Mouse (Mus musculus): ENCODE results near the gene Herc4. TPM values are rescaled to one million over a fixed set of nuclear protein-coding genes. Genes with fewer than 3 reads are reported as not detected.
"Not testable (repeated sequence)": the region's sequence is repeated elsewhere in the genome, so short reads cannot be mapped to it uniquely, and the experiment has no call there.

The Herc4 gene
- polyA plus RNA-seq, 1 experiment from 2014 or later: 43.5 TPM

DNA sequence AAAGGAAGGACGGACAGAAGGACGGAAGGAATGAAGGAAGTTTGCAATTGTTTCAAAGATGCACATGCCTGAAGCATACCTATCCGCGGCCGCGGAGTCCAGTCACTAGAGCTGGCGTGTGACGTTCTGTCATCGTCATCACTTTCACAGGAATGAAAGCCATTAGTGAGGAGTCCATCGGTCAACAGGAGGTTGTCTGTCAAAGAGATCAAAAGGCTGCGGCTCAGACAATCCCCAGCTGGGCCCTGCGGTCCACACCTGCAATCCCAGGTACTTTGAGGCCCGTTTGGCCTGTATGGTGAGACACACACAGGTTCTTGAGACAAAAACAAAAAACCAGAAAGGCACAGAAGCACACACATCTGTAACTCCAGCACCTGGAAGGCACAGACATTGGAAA, 93.3 kb downstream of the Herc4 start:
- peak overlapping the region; percentile 83 for H3K4me3 ChIP-seq
- no peak overlapping the region for H3K27ac ChIP-seq (replicated peaks)
- ATAC-seq (ENCODE audit: low FRiP score, low read depth): no peak
- H3K9ac ChIP-seq (replicated peaks): peak overlapping the region; percentile 39
- peaks cover 5% of the 10 kb centered on the region; the same call in 1 of the 2 replicates for H3K27me3 ChIP-seq
- peaks cover 21% of the 10 kb centered on the region for H3K4me1 ChIP-seq
- peak overlapping the region; percentile 71 for H3K4me2 ChIP-seq (replicated peaks)
- H3K9me3 ChIP-seq: no peaks in the 10 kb centered on the region
- WGBS: 64% methylated on average over 13 of the region's 13 CpGs
- peaks cover 25% of the 10 kb centered on the region for H3K36me3 ChIP-seq

DNA sequence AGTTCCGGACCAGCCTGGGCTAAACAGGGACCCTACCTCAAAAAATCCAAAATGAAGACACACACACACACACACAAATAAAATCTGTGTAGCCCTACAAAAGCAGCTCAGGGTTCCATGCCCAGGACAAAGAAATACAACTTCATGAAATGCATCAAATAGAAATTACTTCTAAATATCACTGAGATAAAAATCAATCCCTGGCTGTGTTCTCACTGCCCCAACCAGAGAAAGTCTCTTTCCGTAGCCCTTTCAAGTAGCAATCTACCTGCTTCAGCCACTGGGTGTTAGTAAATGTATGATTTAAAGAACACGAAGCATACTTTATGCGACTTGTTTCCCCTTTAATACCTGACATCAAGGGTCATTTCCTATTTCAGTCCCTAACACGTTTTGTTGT, 93.7 kb downstream of the Herc4 start:
- ATAC-seq (ENCODE audit: low FRiP score, low read depth): no peak
- Histone ChIP-seq H3K36me3 (peaks cover 24% of the 10 kb centered on the region), H3K4me1 (peaks cover 21% of the 10 kb centered on the region), H3K4me2 (replicated peaks) (peak overlapping the region; percentile 71), H3K9ac (replicated peaks) (peak overlapping the region; percentile 39), H3K9me3 (no peaks in the 10 kb centered on the region), H3K27ac (replicated peaks) (no peak overlapping the region), H3K4me3 (peak overlapping the region; percentile 83), H3K27me3 (peaks cover 5% of the 10 kb centered on the region; the same call in 1 of the 2 replicates)
- 40% methylated on average over 5 of the region's 5 CpGs for WGBS

GRCm38 (mm10) chr10:63337951-63338836, 94.6 kb downstream of the Herc4 start:
- 2% methylated on average over 68 of the region's 113 CpGs for WGBS
- Histone ChIP-seq H3K27me3 (peaks cover 5% of the 10 kb centered on the region; the same call in 1 of the 2 replicates), H3K9ac (replicated peaks) (peak overlapping the region; percentile 94), H3K27ac (replicated peaks) (peak overlapping the region; percentile 91), H3K4me3 (peak overlapping the region; percentile 83), H3K4me2 (replicated peaks) (peak overlapping the region; percentile 71), H3K9me3 (no peaks in the 10 kb centered on the region), H3K4me1 (peaks cover 21% of the 10 kb centered on the region), H3K36me3 (peaks cover 15% of the 10 kb centered on the region)
- ATAC-seq (ENCODE audit: low FRiP score, low read depth): peak; percentile 86

DNA sequence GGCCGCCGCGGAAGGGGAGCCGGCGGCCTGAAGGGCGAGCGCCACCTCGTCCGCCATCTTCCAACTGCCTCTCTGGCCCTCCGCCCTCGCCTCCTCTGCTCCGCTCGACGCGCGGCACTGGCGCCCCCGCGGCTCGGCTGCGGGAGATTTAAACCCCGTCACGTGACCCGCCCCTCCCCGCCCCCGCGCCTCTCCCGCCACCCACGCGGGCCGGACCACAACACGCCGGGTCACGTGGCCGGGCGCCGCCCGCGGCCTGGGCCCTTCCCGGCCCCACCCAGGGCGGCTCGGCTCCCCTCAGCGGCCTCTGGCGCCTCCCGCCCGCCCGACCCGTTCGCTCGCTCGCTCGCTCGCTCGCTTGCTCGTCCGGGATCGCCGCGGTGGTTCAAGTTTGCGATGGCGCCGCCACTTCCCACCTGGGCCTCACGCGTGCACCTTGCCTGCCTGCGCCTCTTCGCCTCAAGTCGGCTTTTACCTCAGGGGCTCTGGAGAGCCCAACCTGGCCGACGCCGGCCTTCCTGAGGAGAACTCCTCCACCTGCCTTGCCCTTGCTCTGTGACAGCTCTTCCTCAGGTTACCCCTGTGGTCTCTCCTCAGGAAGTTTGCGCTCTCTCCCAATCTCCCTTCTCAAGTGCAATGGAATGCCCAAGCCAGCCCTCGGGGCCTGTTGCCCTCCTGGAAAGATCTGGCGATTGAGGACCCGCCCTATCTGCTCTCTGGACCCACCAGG, 95.5 kb downstream of the Herc4 start:
- peak overlapping the region; percentile 83 for H3K4me3 ChIP-seq
- peaks cover 5% of the 10 kb centered on the region; the same call in 1 of the 2 replicates for H3K27me3 ChIP-seq
- H3K36me3 ChIP-seq: peaks cover 7% of the 10 kb centered on the region
- peak overlapping the region; percentile 71 for H3K4me2 ChIP-seq (replicated peaks)
- no peaks in the 10 kb centered on the region for H3K9me3 ChIP-seq
- H3K9ac ChIP-seq (replicated peaks): peak overlapping the region; percentile 94
- WGBS: under 1% methylated on average over 69 of the region's 74 CpGs
- peak; percentile 95 for ATAC-seq (ENCODE audit: low FRiP score, low read depth)
- H3K27ac ChIP-seq (replicated peaks): peak overlapping the region; percentile 91
- H3K4me1 ChIP-seq: peaks cover 21% of the 10 kb centered on the region

- Histone ChIP-seq H3K36me3 (no peaks in the 10 kb centered on the region), H3K4me2 (replicated peaks) (no peak overlapping the region), H3K27me3 (peaks cover 5% of the 10 kb centered on the region; the same call in 1 of the 2 replicates), H3K9me3 (no peaks in the 10 kb centered on the region), H3K9ac (replicated peaks) (no peak overlapping the region), H3K4me1 (peaks cover 16% of the 10 kb centered on the region), H3K4me3 (no peak overlapping the region), H3K27ac (replicated peaks) (no peak overlapping the region)
- no peak for ATAC-seq (ENCODE audit: low FRiP score, low read depth)
- WGBS: 80% methylated on average over 2 of the region's 2 CpGs
Measured at GRCm38 (mm10) chr10:63341351-63341750, 97.7 kb downstream of the Herc4 start.

GRCm38 (mm10) chr10:63344751-63345150, 101.1 kb downstream of the Herc4 start:
- H3K9me3 ChIP-seq: no peaks in the 10 kb centered on the region
- H3K4me2 ChIP-seq (replicated peaks): no peak overlapping the region
- no peak for ATAC-seq (ENCODE audit: low FRiP score, low read depth)
- no peak overlapping the region for H3K9ac ChIP-seq (replicated peaks)
- no peak overlapping the region for H3K27ac ChIP-seq (replicated peaks)
- no peaks in the 10 kb centered on the region for H3K36me3 ChIP-seq
- H3K27me3 ChIP-seq: peaks cover 5% of the 10 kb centered on the region; the same call in 1 of the 2 replicates
- H3K4me1 ChIP-seq: no peaks in the 10 kb centered on the region
- no peak overlapping the region for H3K4me3 ChIP-seq
- 92% methylated on average over 3 of the region's 3 CpGs for WGBS

GRCm38 (mm10) chr10:63348291-63348690, 104.7 kb downstream of the Herc4 start:
- no peak overlapping the region for H3K9ac ChIP-seq (replicated peaks)
- H3K27ac ChIP-seq (replicated peaks): no peak overlapping the region
- no peaks in the 10 kb centered on the region for H3K9me3 ChIP-seq
- H3K4me2 ChIP-seq (replicated peaks): no peak overlapping the region
- no peaks in the 10 kb centered on the region for H3K36me3 ChIP-seq
- no peak for ATAC-seq (ENCODE audit: low FRiP score, low read depth)
- H3K4me3 ChIP-seq: no peak overlapping the region
- no peaks in the 10 kb centered on the region for H3K4me1 ChIP-seq
- no peaks in the 10 kb centered on the region for H3K27me3 ChIP-seq
- WGBS: 38% methylated on average over 3 of the region's 3 CpGs

DNA sequence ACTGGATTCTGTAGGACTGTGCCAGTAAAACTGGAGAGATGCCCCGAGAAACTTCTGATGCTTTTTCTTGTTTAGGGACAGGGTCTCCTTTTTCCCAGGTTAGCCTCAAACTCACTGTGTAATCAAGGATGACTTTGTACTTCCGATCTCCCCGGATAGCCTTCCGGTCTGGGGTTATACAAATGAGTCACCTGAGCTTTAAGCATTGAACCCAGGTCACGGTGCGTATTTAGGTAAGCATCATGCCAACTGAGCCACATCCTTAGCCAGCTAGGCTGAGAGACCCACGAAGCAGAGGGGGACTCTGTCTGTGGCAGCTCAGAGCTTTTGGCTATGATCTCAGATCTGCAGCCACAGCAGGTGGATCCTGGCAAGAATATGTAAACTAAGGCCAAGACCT, 107.1 kb downstream of the Herc4 start:
- no peak overlapping the region for H3K9ac ChIP-seq (replicated peaks)
- no peaks in the 10 kb centered on the region for H3K27me3 ChIP-seq
- H3K4me1 ChIP-seq: no peaks in the 10 kb centered on the region
- no peak overlapping the region for H3K27ac ChIP-seq (replicated peaks)
- no peaks in the 10 kb centered on the region for H3K36me3 ChIP-seq
- H3K4me2 ChIP-seq (replicated peaks): no peak overlapping the region
- WGBS: 89% methylated on average over 7 of the region's 7 CpGs
- H3K9me3 ChIP-seq: no peaks in the 10 kb centered on the region
- no peak for ATAC-seq (ENCODE audit: low FRiP score, low read depth)
- H3K4me3 ChIP-seq: no peak overlapping the region

DNA sequence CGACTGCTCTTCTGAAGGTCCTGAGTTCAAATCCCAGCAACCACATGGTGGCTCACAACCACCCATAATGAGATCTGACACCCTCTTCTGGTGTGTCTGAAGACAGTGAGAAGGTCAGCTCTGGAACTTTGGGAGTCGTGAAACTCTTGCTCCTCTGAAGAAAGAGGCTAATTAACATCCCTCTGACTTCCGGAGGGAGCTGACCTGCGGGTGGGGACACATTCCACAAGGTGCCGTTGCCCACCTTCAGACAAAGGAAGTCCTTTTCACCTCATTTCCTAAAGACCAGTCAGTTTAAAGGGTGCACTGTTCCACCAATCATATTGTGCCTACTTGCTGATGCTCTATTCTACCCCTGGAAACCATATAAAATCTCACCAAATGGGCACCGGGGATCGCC, 107.5 kb downstream of the Herc4 start:
- not testable (repeated sequence) for H3K4me3 ChIP-seq; H3K27me3 ChIP-seq; H3K27ac ChIP-seq (replicated peaks); H3K9ac ChIP-seq (replicated peaks); H3K9me3 ChIP-seq; H3K36me3 ChIP-seq; H3K4me2 ChIP-seq (replicated peaks); H3K4me1 ChIP-seq; ATAC-seq (ENCODE audit: low FRiP score, low read depth)
- 89% methylated on average over 7 of the region's 7 CpGs for WGBS

- Histone ChIP-seq H3K36me3 (no peaks in the 10 kb centered on the region), H3K27ac (replicated peaks) (no peak overlapping the region), H3K9ac (replicated peaks) (no peak overlapping the region), H3K9me3 (no peaks in the 10 kb centered on the region), H3K4me2 (replicated peaks) (no peak overlapping the region), H3K27me3 (no peaks in the 10 kb centered on the region), H3K4me3 (no peak overlapping the region), H3K4me1 (no peaks in the 10 kb centered on the region)
- no peak for ATAC-seq (ENCODE audit: low FRiP score, low read depth)
- 90% methylated on average over 5 of the region's 5 CpGs for WGBS
Measured at GRCm38 (mm10) chr10:63352111-63352510, 108.5 kb downstream of the Herc4 start.

- H3K4me3 ChIP-seq: no peak overlapping the region
- no peak for ATAC-seq (ENCODE audit: low FRiP score, low read depth)
- H3K4me2 ChIP-seq (replicated peaks): no peak overlapping the region
- H3K4me1 ChIP-seq: no peaks in the 10 kb centered on the region
- no peaks in the 10 kb centered on the region for H3K36me3 ChIP-seq
- 71% methylated on average over 1 of the region's 1 CpGs for WGBS
- H3K27ac ChIP-seq (replicated peaks): no peak overlapping the region
- H3K9me3 ChIP-seq: no peaks in the 10 kb centered on the region
- H3K27me3 ChIP-seq: no peaks in the 10 kb centered on the region
- H3K9ac ChIP-seq (replicated peaks): no peak overlapping the region
Measured at GRCm38 (mm10) chr10:63360502-63360901, 116.9 kb downstream of the Herc4 start.

GRCm38 (mm10) chr10:63365918-63366455, 122.4 kb downstream of the Herc4 start:
- 53% methylated on average over 7 of the region's 7 CpGs for WGBS
- H3K4me2 ChIP-seq (replicated peaks): no peak overlapping the region

More at GRCm38 (mm10) chr10:63365918-63366455, 122.4 kb downstream of the Herc4 start:
- Histone ChIP-seq H3K4me1 (no peaks in the 10 kb centered on the region), H3K27ac (replicated peaks) (no peak overlapping the region), H3K4me3 (no peak overlapping the region), H3K9ac (replicated peaks) (no peak overlapping the region), H3K9me3 (no peaks in the 10 kb centered on the region), H3K27me3 (no peaks in the 10 kb centered on the region), H3K36me3 (no peaks in the 10 kb centered on the region)
- no peak for ATAC-seq (ENCODE audit: low FRiP score, low read depth)
